ENCODE assay signal across 9 mouse cellular contexts in the genomic region with DNA sequence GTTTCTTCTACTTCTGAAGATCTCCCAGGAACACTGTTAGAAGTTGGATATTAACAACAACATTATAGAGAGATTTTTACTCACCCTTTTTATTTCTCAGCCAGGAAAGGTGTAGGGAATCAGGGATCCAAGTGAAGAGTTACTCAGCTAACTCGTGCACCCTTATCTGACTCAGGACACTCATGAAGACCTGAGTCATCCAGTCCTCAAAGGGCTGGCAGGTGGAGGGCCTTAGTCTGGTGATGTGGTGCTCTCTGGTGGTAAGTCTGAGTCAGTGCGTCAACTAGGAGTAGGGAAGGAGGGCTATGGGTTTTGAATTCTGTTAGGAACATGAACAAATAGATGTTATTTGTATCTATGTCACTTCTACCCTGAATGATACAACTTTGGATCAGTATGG. TPM values are rescaled to one million over a fixed set of nuclear protein-coding genes. Genes with fewer than 3 reads are reported as not detected.
DNase-seq lines count a peak whose midpoint lies in the region; ATAC-seq and TF ChIP-seq lines count a peak whose summit lies in the region.
"Had no signal": no experiment of that assay in that cellular context is flagged by ENCODE, and none has a peak within 500 bp of the region (broad histone marks: within the 10 kb centered on the region; RNA-seq: fewer than 3 reads in every experiment).

No protein-coding gene starts in this region.

- H3K36me3 ChIP-seq in liver, postnatal 0 days (replicated peaks; ENCODE audit: insufficient read depth, low read length): no peaks in the 10 kb centered on the region
- H3K36me3 ChIP-seq: liver, embryonic 15.5 days had no signal

- peak; percentile 12 for DNase-seq in cerebellum, adult 11 months
- peak; percentile 13 for DNase-seq in ovary, adult 18-20 months (ENCODE audit: low spot score)
- no peak for DNase-seq in ovary, postnatal 36 days (ENCODE audit: low spot score)
- peak; percentile 20 to 51 for DNase-seq in cerebellum, adult 2 months
- DNase-seq in heart, postnatal 14 days: peak; percentile 14 to 32
- peak; percentile 41 for DNase-seq in liver, postnatal 0 days
- DNase-seq in spleen, postnatal 36 days (ENCODE audit: low spot score in 2 of 2): peak; percentile 13 to 39

- H3K4me3 ChIP-seq in cerebellum, adult 2 months (replicated peaks; ENCODE audit: insufficient read depth, low read depth, low read length): no peak overlapping the region
- H3K4me3 ChIP-seq in liver, postnatal 0 days (ENCODE audit: low read depth, low read length): no peak overlapping the region
- H3K4me3 ChIP-seq: liver, embryonic 15.5 days had no signal

- 14% methylated on average over 2 of the region's 2 CpGs for WGBS in cerebellum, adult 2 months
- 1% methylated on average over 2 of the region's 2 CpGs for WGBS in liver, postnatal 0 days (ENCODE audit: insufficient replicate concordance)

- H3K4me1 ChIP-seq in cerebellum, adult 2 months (ENCODE audit: control insufficient read depth, insufficient read depth, low read length): no peaks in the 10 kb centered on the region; the same call in 1 of the 2 replicates
- H3K4me1 ChIP-seq in liver, postnatal 0 days (ENCODE audit: insufficient read depth): no peaks in the 10 kb centered on the region

- H3K27ac ChIP-seq in cerebellum, adult 2 months (ENCODE audit: insufficient read depth, low read length): no peak overlapping the region
- no peak overlapping the region for H3K27ac ChIP-seq in liver, postnatal 0 days (ENCODE audit: low read depth)
- H3K27ac ChIP-seq: liver, embryonic 15.5 days had no signal

- intact Hi-C loops in heart, postnatal 14 days (cut with DNase I): loop anchor here (5.0 kb wide), 1 partner anchor 82 kb away; no protein-coding TSS in a partner anchor

- H3K9me3 ChIP-seq in liver, postnatal 0 days (ENCODE audit: low read length): no peaks in the 10 kb centered on the region
- H3K9me3 ChIP-seq: liver, embryonic 15.5 days had no signal

- no peak overlapping the region for H3K9ac ChIP-seq in liver, postnatal 0 days (replicated peaks)
- H3K9ac ChIP-seq: liver, embryonic 15.5 days had no signal

- TF ChIP-seq EP300 in liver, postnatal 0 days (IDR thresholded peaks at IDR 0.05; ENCODE audit: low read depth): no peak

- TF ChIP-seq POLR2A in cerebellum, adult 2 months (IDR thresholded peaks at IDR 0.05; ENCODE audit: borderline replicate concordance, insufficient read depth, low read length): no peak

- TF ChIP-seq CTCF in cerebellum, adult 2 months (IDR thresholded peaks at IDR 0.05; ENCODE audit: borderline replicate concordance, insufficient read depth, low read depth, low read length): peak; percentile 75
- peak; percentile 85 for TF ChIP-seq CTCF in liver, postnatal 0 days (IDR thresholded peaks at IDR 0.05; ENCODE audit: low read depth)

- no peak overlapping the region for H3K4me2 ChIP-seq in liver, postnatal 0 days (ENCODE audit: low read depth, low read length)
- H3K4me2 ChIP-seq: liver, embryonic 15.5 days had no signal

- no peaks in the 10 kb centered on the region for H3K27me3 ChIP-seq in cerebellum, adult 2 months (ENCODE audit: control insufficient read depth, insufficient read depth, low read length)
- H3K27me3 ChIP-seq in liver, postnatal 0 days (ENCODE audit: insufficient read depth, low read length): no peaks in the 10 kb centered on the region
- H3K27me3 ChIP-seq: liver, embryonic 15.5 days had no signal

- no peak; the same call in 1 of the 2 replicates for ATAC-seq in cerebellum, adult (ENCODE audit: insufficient number of reproducible peaks, low FRiP score, low TSS enrichment)
- ATAC-seq in liver, postnatal 0 days: peak; percentile 71

RNA-seq across cellular contexts. Expression of a gene that starts 47.2 kb away (rescaled TPM):
- not detected in 2 replicates for polyA plus RNA-seq in cerebellum, adult 2 months (2012; rRNA removed)
- not detected for total RNA-seq in heart, postnatal 14 days (2021)
- not detected in 2 replicates for polyA plus RNA-seq in liver, postnatal 0 days (2015; fragmentation: Nextera tagmentation; extraction: Ambion mirVana)
- polyA plus RNA-seq: liver, embryonic 15.5 days had no signal

RNA-seq across cellular contexts. Expression of a gene that starts 49.4 kb away (rescaled TPM):
- polyA plus RNA-seq in cerebellum, adult 2 months (2012; rRNA removed): 962 and 1,033 TPM in 2 replicates
- total RNA-seq in heart, postnatal 14 days (2021): 10 to 100 TPM; 70.3 to 70.8 TPM
- polyA plus RNA-seq in liver, postnatal 0 days (2015; fragmentation: Nextera tagmentation; extraction: Ambion mirVana): 21.7 and 22.0 TPM in 2 replicates

Comparison
In these comparisons a context has a peak if more than half of its experiments do, and no peak if none do; other contexts are left out.
1. RNA of a gene that starts 49.4 kb away (polyA plus RNA-seq): 962 to 1,033 TPM in cerebellum, adult 2 months; 21.7 to 22.0 TPM in liver, postnatal 0 days; every median in the first group is over 10 times any median in the second.